8 mouse cellular contexts compared by ENCODE assay signal in genomic region chr10:68842023-68842735, GRCm38 (mm10).
DNase-seq lines count a peak whose midpoint lies in the region; ATAC-seq and TF ChIP-seq lines count a peak whose summit lies in the region.
"Had no signal": no experiment of that assay in that cellular context is flagged by ENCODE, and none has a peak within 500 bp of the region (broad histone marks: within the 10 kb centered on the region; RNA-seq: fewer than 3 reads in every experiment).

No protein-coding gene starts in this region.

- peak overlapping the region; percentile 78 for H3K27ac ChIP-seq in lung, embryonic 16.5 days (ENCODE audit: low read length)

- peak; percentile 6 for DNase-seq in adrenal gland, postnatal 10 days
- peak; percentile 57 for DNase-seq in brain, embryonic 14.5 days (ENCODE audit: low read depth)
- DNase-seq in heart, postnatal 4 days: peak; percentile 25
- DNase-seq in frontal cortex, adult 2 months (ENCODE audit: extremely low spot score in 1 of 2, low spot score in 1 of 2): no peak
- no peak for DNase-seq in cerebellum, postnatal 36 days
- DNase-seq in left cerebral cortex, adult 11 months (ENCODE audit: low spot score): no peak

- 34% methylated on average over 13 of the region's 13 CpGs for WGBS in lung, embryonic 16.5 days

- peaks cover 2% of the 10 kb centered on the region; the same call in 1 of the 2 replicates for H3K4me1 ChIP-seq in lung, embryonic 16.5 days (replicated peaks; ENCODE audit: control insufficient read depth, insufficient read depth, low read length)

- peak overlapping the region; percentile 32 for H3K4me2 ChIP-seq in lung, embryonic 16.5 days (ENCODE audit: low read depth, low read length)

- no peaks in the 10 kb centered on the region for H3K36me3 ChIP-seq in lung, embryonic 16.5 days (ENCODE audit: control insufficient read depth, insufficient read depth, low read length)

- ATAC-seq in lung, embryonic 16.5 days (ENCODE audit: low read depth): peak; percentile 52; the same call in 1 of the 2 replicates
- ATAC-seq: Patski had no signal

- no peak for TF ChIP-seq CTCF in brain, embryonic 14.5 days (IDR thresholded peaks at IDR 0.05; ENCODE audit: borderline replicate concordance, extremely low read depth, insufficient read depth, insufficient read length)

- TF ChIP-seq POLR2A in brain, embryonic 14.5 days (IDR thresholded peaks at IDR 0.05; ENCODE audit: borderline replicate concordance, extremely low read depth, insufficient read depth, insufficient read length, poor library complexity, severe bottlenecking): no peak

- H3K9ac ChIP-seq in lung, embryonic 16.5 days (ENCODE audit: low read length): peak overlapping the region; percentile 5; the same call in 1 of the 2 replicates

- no peaks in the 10 kb centered on the region for H3K27me3 ChIP-seq in lung, embryonic 16.5 days (ENCODE audit: control insufficient read depth, insufficient read depth, low read depth, low read length)
- H3K27me3 ChIP-seq: Patski had no signal

- H3K9me3 ChIP-seq in lung, embryonic 16.5 days (ENCODE audit: control insufficient read depth, low read length): no peaks in the 10 kb centered on the region

- peak overlapping the region; percentile 14; the same call in 1 of the 2 replicates for H3K4me3 ChIP-seq in lung, embryonic 16.5 days (ENCODE audit: low read length)

Comparison
In these comparisons a context has a peak if more than half of its experiments do, and no peak if none do; other contexts are left out.
1. DNase-seq: peak in adrenal gland, postnatal 10 days (single experiment), brain, embryonic 14.5 days (single experiment) and heart, postnatal 4 days (single experiment); none in frontal cortex, adult 2 months (0 of 2), cerebellum, postnatal 36 days (0 of 2) and left cerebral cortex, adult 11 months (single experiment).